Mouse (Mus musculus): ENCODE measurements at regions not wholly inside any gene's neighbourhood (a gene's known extent, or its start where the extent isn't known, plus 50 kb on each side); places are given as distances from the start of the nearest gene placed in this dataset.

DNA sequence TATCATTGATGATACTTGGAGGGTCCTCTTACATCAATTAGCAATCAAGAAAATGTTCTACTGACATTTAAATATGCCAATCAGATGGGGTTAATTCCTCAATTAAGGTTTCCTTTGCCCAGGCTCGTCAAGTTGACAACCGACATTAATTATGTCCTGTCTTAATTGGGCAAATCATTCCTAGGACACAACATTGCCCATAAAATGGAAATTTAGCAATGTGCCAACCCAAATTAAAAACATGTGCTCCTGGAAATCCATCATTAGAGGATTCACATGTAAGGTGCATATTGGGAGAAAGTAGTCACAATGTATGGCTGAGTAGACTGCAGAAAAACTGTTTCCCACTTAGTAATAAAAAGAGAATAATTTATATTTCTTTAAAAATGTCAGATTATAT, 483.6 kb upstream of the B430305J03Rik start:
- Histone ChIP-seq H3K4me1 (peaks cover 11% of the 10 kb centered on the region; the same call in 1 of the 2 replicates), H3K27ac (no peak overlapping the region), H3K4me3 (no peak overlapping the region), H3K9ac (no peak overlapping the region), H3K4me2 (no peak overlapping the region), H3K27me3 (no peaks in the 10 kb centered on the region), H3K36me3 (ENCODE audit: poor library complexity, severe bottlenecking) (no peaks in the 10 kb centered on the region), H3K9me3 (replicated peaks) (no peaks in the 10 kb centered on the region)
- 29% methylated on average over 2 of the region's 2 CpGs for WGBS
- ATAC-seq: peak; percentile 65

DNA sequence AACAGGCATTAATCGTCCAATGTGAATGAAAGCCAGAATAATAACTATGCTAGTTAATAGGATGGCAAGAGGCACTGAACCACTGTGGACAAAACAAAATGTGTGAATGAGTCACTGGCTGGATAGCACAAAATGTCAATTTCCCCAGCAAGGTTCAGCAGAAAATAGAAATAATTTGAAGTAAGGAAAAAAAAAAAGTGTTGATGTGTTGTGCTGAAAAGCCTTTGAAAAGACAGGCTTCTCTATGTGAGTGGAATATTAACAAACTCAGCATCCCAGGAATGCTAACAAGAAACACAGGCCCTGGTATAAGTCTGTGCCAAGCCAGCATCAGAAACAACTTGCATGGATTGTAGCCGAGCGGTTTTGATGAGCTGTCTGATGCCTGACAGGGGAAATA, 481.0 kb upstream of the B430305J03Rik start:
- Histone ChIP-seq H3K9ac (no peak overlapping the region), H3K9me3 (replicated peaks) (no peaks in the 10 kb centered on the region), H3K27ac (0 out of 2 replicates have a peak overlapping the region, but pooled peaks have one; percentile 4), H3K36me3 (ENCODE audit: poor library complexity, severe bottlenecking) (no peaks in the 10 kb centered on the region), H3K27me3 (no peaks in the 10 kb centered on the region), H3K4me2 (peak overlapping the region; percentile 1; the same call in 1 of the 2 replicates), H3K4me3 (no peak overlapping the region), H3K4me1 (peaks cover 11% of the 10 kb centered on the region; the same call in 1 of the 2 replicates)
- ATAC-seq: peak; percentile 93
- WGBS: 15% methylated on average over 3 of the region's 3 CpGs

DNA sequence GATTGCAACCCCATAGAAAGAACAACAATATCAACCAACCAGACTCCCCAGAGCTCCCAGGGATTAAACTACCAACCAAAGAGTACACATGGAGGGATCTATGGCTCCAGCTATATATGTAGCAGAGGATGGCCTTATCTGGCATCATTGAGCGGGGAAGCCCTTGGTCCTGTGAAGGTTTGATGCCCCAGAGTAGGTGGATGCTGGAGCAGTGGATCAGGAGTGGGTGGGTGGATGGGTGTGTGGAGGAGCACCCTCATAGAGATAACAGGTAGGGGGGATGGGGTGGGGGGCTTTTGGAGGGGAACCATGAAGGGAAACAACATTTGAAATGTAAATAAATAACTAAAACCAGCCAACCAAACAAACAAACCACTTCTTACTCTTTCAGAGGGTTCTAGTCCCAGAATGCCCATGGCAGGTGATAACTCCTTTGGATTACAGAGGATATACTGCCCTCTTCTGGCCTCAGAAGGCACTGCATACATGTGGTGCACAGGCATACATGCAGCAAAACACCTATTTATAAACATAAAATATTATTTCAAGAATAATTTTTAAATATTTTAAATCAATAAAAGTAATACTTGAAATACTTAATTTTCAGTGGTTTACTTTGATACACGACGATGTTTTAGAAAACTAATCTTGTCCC, 473.7 kb upstream of the B430305J03Rik start:
- H3K36me3 ChIP-seq (ENCODE audit: poor library complexity, severe bottlenecking): no peaks in the 10 kb centered on the region
- H3K9ac ChIP-seq: no peak overlapping the region
- no peak overlapping the region for H3K4me2 ChIP-seq
- no peaks in the 10 kb centered on the region for H3K27me3 ChIP-seq
- H3K27ac ChIP-seq: no peak overlapping the region
- no peak overlapping the region for H3K4me3 ChIP-seq
- peak; percentile 55 for ATAC-seq
- H3K4me1 ChIP-seq: no peaks in the 10 kb centered on the region
- WGBS: 59% methylated on average over 3 of the region's 3 CpGs
- no peaks in the 10 kb centered on the region for H3K9me3 ChIP-seq (replicated peaks)

DNA sequence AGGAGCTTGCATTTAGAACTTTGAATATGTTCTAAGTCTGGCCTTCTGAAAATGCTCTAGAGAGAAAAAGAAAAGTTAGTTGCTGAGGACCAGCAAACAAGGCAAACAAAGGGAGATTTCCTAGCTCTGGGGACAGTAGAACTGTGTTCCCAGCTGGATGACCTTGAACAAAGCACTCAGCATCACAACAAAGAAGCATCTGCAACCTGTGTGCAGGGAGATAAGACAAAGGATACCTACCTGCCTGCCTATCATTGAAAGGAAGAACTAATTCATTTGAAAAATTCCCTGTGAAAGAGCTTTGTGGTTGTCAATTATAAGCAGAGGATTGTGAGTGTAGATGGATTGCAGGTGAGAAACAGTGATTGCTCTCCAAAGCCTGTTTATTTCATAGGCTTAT, 451.1 kb upstream of the B430305J03Rik start:
- no peak overlapping the region for H3K4me2 ChIP-seq
- no peaks in the 10 kb centered on the region for H3K4me1 ChIP-seq
- H3K9me3 ChIP-seq (replicated peaks): no peaks in the 10 kb centered on the region
- no peaks in the 10 kb centered on the region for H3K27me3 ChIP-seq
- ATAC-seq: no peak
- no peaks in the 10 kb centered on the region for H3K36me3 ChIP-seq (ENCODE audit: poor library complexity, severe bottlenecking)
- H3K9ac ChIP-seq: no peak overlapping the region
- H3K27ac ChIP-seq: no peak overlapping the region
- no peak overlapping the region for H3K4me3 ChIP-seq

DNA sequence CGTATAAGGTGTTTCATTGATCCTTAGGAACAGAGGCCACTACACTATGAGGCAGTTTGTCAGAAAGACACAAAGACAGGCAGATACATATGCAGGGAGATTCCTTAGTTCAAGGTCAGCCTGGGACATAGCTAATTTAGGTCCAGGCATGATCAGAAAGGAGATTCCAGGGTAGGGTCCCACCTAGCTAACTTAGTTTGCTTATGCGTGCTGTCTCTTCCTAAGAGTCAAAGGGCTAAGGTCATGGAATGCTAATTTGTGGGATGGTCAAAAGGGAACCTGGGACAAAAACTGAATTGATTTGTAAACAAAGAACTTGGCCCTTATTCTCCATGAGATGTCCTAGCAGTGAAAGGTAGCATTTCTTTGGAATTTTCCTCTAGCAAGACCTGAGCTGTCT, 430.3 kb upstream of the B430305J03Rik start:
- no peaks in the 10 kb centered on the region for H3K9me3 ChIP-seq (replicated peaks)
- H3K27ac ChIP-seq: no peak overlapping the region
- no peak overlapping the region for H3K9ac ChIP-seq
- ATAC-seq: no peak
- H3K4me1 ChIP-seq: no peaks in the 10 kb centered on the region
- no peaks in the 10 kb centered on the region for H3K27me3 ChIP-seq
- H3K4me2 ChIP-seq: no peak overlapping the region
- WGBS: 84% methylated on average over 2 of the region's 2 CpGs
- H3K36me3 ChIP-seq (ENCODE audit: poor library complexity, severe bottlenecking): no peaks in the 10 kb centered on the region
- H3K4me3 ChIP-seq: no peak overlapping the region

DNA sequence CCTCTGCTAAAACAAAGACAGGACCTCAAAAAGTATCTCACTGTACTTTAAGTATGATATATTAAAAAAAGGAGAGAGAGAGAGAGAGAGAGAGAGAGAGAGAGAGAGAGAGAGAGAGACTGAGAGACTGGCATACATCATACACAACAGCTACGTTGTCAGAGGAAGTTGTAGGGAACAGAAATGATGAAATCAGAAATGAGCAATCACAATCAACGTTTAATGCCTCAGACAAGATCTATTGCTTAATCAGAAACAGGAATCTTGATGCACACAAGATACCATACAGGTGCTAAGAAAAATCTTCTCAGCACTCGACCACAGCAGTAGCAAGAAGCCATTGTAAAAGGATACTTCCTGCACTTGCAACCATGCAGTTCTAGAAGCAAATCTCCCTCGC, 424.9 kb upstream of the B430305J03Rik start:
- Histone ChIP-seq H3K27ac (no peak overlapping the region), H3K4me1 (no peaks in the 10 kb centered on the region), H3K27me3 (no peaks in the 10 kb centered on the region), H3K4me3 (no peak overlapping the region), H3K36me3 (ENCODE audit: poor library complexity, severe bottlenecking) (no peaks in the 10 kb centered on the region), H3K9me3 (replicated peaks) (no peaks in the 10 kb centered on the region), H3K4me2 (no peak overlapping the region), H3K9ac (no peak overlapping the region)
- ATAC-seq: no peak
- WGBS: 89% methylated on average over 4 of the region's 4 CpGs

Measured in forebrain, embryonic 13.5 days (tissue).